Mouse (Mus musculus) forebrain, embryonic 13.5 days (tissue): ENCODE measurements around the gene Rdm1. TPM values are rescaled to one million over a fixed set of nuclear protein-coding genes. Genes with fewer than 3 reads are reported as not detected.
"Not testable (repeated sequence)": the region's sequence is repeated elsewhere in the genome, so short reads cannot be mapped to it uniquely, and the experiment has no call there.

Source experiments
- ATAC-seq: fragments of 200-750 bp; cut with Nextera tagmentation; 2 replicates; pipeline ENCODE4 v1.8.0; 2017
- H3K27ac ChIP-seq: fragments of 300-500 bp; sonication (generic); 2 replicates; pipeline ENCODE4 v1.5.1; 2015; ENCODE audit warnings: inconsistent platforms, mild to moderate bottlenecking, moderate library complexity
- H3K27me3 ChIP-seq: fragments of 300-500 bp; sonication (generic); 2 replicates; pipeline ENCODE4 v1.6.1; 2015; ENCODE audit warnings: mild to moderate bottlenecking, inconsistent platforms
- H3K36me3 ChIP-seq: fragments of 300-500 bp; sonication (generic); 2 replicates; pipeline ENCODE4 v1.6.1; 2015; ENCODE audit warnings: mild to moderate bottlenecking, inconsistent platforms; ENCODE audit not compliant: poor library complexity, severe bottlenecking
- H3K4me1 ChIP-seq: fragments of 300-500 bp; sonication (generic); 2 replicates; pipeline ENCODE4 v1.6.1; 2015; ENCODE audit warnings: inconsistent platforms
- H3K4me2 ChIP-seq: fragments of 300-500 bp; sonication (generic); 2 replicates; pipeline ENCODE4 v1.6.1; 2015; ENCODE audit warnings: inconsistent platforms, mild to moderate bottlenecking, moderate library complexity
- H3K4me3 ChIP-seq: fragments of 300-500 bp; sonication (generic); 2 replicates; pipeline ENCODE4 v1.5.1; 2015; ENCODE audit warnings: mild to moderate bottlenecking, inconsistent platforms
- H3K9ac ChIP-seq: fragments of 300-500 bp; sonication (generic); 2 replicates; pipeline ENCODE4 v1.6.1; 2015; ENCODE audit warnings: mild to moderate bottlenecking, inconsistent platforms
- H3K9me3 ChIP-seq: fragments of 300-500 bp; sonication (generic); replicated peaks from 2 replicates; pipeline ENCODE4 v1.6.1; 2016; ENCODE audit warnings: inconsistent platforms
- WGBS: fragments of 180-500 bp; shearing (Covaris S2); methylation state at CpG from one replicate; pipeline ENCODE4 v1.1.7; 2015; 5-methylcytosine and 5-hydroxymethylcytosine counted together
- polyA plus RNA-seq: library from polyadenylated mRNA; unstranded; fragments of >200 nt; fragmentation: Nextera tagmentation; extraction: Ambion mirVana; gene quantifications from 2 replicates; pipeline ENCODE4 v1.2.1, GENCODE M21; 2015

The Rdm1 gene
- polyA plus RNA-seq, 1 experiment from 2014 or later, result 52.6 TPM

DNA sequence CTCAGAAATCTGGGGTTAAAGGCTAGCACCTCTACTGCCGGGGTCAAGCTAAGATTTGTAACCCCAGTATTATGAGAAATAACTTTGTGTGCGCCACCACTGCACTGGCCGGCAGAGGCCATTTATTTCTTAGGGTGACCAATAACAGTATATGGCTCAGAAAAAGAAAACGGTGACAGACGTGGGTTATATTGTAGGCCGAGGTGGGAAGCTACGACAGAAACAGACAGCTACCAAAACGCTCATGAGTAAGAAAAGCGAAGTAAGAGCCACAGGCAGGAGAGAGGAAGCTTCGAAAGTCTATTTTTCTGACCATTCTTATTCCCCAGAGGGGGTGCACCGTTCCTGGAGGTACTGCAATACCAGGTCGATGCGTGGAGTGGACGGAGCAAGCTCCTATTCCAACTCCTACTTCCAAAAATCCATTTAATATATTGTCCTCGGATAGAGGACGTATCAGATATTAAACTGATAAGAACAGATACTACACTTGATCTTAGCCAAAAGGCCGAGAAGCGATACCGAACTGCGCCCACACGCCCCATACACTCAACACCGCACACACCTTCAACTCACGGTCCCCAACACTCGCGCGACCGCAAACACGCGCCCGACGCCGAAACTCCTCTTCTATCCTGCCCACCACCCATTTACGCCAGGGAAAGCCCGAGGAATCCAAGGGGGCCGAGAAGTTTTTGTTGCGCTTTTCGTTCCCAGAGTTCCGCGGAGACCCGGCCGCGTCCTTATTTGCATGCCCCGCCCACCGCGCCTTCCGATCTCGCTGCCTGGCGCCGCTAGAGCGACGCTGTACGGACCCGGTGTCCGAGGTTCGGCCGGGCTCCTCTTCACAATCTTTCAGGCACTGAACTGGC, 18.7 kb downstream of the Rdm1 start:
- ATAC-seq, result peak; percentile 82
- WGBS, result under 1% methylated on average over 44 of the region's 56 CpGs
- Histone ChIP-seq H3K27ac (peak overlapping the region; percentile 89), H3K9ac (peak overlapping the region; percentile 65), H3K4me2 (peak overlapping the region; percentile 51), H3K4me3 (peak overlapping the region; percentile 25), H3K4me1 (peaks cover 14% of the 10 kb centered on the region; the same call in 1 of the 2 replicates)
- H3K9me3 ChIP-seq, H3K36me3 ChIP-seq, H3K27me3 ChIP-seq: not testable (repeated sequence)

DNA sequence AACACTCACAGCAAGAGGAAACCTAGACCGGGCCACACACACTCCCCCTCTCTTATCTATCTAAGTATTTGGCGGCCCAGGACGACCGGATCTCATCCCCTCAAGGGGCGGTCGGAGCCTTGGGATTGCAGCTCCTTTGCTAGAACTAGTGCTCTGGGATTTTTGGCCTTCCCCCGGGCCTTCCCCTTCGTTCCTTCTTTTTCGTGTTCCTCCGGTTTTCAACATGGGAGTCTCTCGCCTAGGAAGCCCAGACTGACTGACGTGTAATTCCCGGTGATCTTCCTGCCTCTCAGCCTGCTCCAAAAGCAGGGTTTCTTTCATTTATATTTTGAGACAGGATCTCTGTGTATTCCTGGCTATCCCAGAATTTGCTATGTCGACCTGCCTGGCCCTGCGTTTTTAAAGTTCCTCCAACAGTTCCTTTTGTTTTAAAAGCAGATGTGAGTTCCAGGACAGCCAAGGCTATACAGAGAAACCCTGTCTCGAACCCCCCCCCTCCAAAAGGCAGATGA, 19.3 kb downstream of the Rdm1 start:
- 13% methylated on average over 16 of the region's 16 CpGs for WGBS
- ATAC-seq, result not testable (repeated sequence)

DNA sequence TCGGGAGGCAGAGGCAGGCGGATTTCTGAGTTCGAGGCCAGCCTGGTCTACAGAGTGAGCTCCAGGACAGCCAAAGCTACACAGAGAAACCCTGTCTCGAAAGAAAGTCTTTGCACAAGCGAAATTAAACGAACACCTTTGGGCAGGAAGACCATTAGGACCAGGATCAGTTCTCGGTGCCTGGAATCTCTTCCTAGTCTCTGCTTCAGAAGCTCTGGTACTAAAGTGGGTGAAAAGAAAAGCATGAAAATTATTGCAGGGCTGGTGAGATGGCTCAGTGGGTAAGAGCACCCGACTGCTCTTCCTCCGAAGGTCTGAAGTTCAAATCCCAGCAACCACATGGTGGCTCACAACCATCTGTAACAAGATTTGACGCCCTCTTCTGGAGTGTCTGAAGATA, 20.1 kb downstream of the Rdm1 start:
- H3K27ac ChIP-seq, ATAC-seq, H3K36me3 ChIP-seq, H3K4me3 ChIP-seq, H3K9ac ChIP-seq, H3K4me2 ChIP-seq, H3K9me3 ChIP-seq, H3K27me3 ChIP-seq: not testable (repeated sequence)
- 93% methylated on average over 10 of the region's 10 CpGs for WGBS
- H3K4me1 ChIP-seq, result peaks cover 11% of the 10 kb centered on the region; the same call in 1 of the 2 replicates

More for the DNA sequence above, 19.3 kb downstream of the Rdm1 start:
- Histone ChIP-seq H3K9ac (peak overlapping the region; percentile 65), H3K4me3 (peak overlapping the region; percentile 25), H3K4me1 (peaks cover 11% of the 10 kb centered on the region; the same call in 1 of the 2 replicates), H3K4me2 (peak overlapping the region; percentile 51), H3K27ac (peak overlapping the region; percentile 89)
- not testable (repeated sequence) for H3K27me3 ChIP-seq, H3K36me3 ChIP-seq, H3K9me3 ChIP-seq

DNA sequence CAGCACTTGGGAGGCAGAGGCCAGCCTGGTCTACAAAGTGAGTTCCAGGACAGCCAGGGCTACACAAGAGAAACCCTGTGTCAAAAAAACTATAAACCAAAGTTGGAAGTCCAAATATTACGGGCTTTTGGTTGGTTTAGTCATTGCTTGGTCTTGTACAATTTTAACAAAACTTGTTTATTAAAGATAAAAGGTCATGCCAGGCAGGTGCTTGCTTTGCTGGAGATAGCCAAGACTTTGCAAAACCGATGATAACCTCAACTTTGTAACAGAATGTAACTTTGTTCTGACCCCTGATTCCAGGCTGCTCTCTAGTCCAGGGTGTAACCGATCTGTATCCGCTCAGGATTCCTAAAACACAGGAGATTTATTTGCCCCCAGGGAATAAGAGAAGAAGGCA, 29.4 kb downstream of the Rdm1 start:
- ATAC-seq, result no peak
- Histone ChIP-seq H3K27ac (no peak overlapping the region), H3K36me3 (no peaks in the 10 kb centered on the region), H3K4me3 (no peak overlapping the region), H3K27me3 (peaks cover 9% of the 10 kb centered on the region; the same call in 1 of the 2 replicates), H3K9me3 (no peaks in the 10 kb centered on the region), H3K4me2 (no peak overlapping the region), H3K4me1 (peaks cover 6% of the 10 kb centered on the region; the same call in 1 of the 2 replicates), H3K9ac (no peak overlapping the region)
- WGBS, result 90% methylated on average over 4 of the region's 4 CpGs

DNA sequence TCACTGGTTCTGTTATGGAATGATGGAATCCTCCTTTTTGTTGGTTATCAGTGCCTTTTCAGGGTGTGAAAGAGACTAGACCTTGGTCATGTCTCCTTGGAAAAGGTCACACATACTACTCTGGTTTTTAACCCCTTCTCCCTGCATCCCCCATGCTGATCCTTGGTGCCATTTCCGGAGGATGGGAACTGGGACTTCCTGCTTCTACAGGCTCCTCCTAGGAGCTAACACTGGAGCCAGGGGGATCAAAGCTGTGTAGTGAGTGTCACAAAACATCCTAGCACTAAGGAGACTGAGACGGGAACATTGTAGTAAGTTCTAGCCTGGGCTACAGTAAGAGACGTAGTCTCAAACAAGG, 30.5 kb downstream of the Rdm1 start:
- H3K4me1 ChIP-seq, result peaks cover 6% of the 10 kb centered on the region; the same call in 1 of the 2 replicates
- WGBS, result 1% methylated on average over 3 of the region's 3 CpGs
- no peaks in the 10 kb centered on the region for H3K36me3 ChIP-seq
- H3K4me2 ChIP-seq, result peak overlapping the region; percentile 52
- peaks cover 9% of the 10 kb centered on the region; the same call in 1 of the 2 replicates for H3K27me3 ChIP-seq
- no peaks in the 10 kb centered on the region for H3K9me3 ChIP-seq
- peak overlapping the region; percentile 97 for H3K27ac ChIP-seq
- ATAC-seq, result peak; percentile 57; the same call in 1 of the 2 replicates
- H3K9ac ChIP-seq, result peak overlapping the region; percentile 65
- peak overlapping the region; percentile 19 for H3K4me3 ChIP-seq

DNA sequence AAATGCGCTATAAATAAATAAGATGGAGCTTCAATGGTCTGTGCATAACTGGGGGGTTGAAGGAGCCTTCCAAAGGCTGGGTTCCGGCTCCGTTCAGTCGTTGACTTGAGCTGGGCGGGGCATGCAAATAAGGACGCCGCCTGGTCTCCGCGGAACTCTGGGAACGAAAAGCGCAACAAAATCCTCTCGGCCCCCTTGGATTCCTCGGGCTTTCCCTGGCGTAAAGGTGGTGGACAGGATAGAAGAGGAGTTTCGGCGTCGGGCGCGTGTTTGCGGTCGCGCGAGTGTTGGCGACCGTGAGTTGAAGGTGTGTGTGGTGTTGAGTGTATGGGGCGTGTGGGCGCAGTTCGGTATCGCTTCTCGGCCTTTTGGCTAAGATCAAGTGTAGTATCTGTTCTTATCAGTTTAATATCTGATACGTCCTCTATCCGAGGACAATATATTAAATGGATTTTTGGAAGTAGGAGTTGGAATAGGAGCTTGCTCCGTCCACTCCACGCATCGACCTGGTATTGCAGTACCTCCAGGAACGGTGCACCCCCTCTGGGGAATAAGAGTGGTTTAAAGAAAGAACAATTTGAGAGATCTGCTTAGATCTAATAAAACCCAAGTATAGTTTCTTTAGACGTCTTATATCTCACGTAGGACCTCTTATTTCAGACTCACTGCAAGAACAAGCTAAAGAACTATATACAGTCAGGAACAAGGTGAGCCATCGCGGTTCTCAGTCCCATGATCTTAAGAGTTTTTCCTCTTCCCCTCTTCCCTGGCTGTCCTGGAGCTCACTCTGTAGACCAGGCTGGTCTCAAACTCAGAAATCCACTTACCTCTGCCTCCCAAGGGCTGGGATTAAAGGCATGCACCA, 31.1 kb downstream of the Rdm1 start:
- ATAC-seq, result peak; percentile 93
- under 1% methylated on average over 38 of the region's 40 CpGs for WGBS
- H3K9ac ChIP-seq, result peak overlapping the region; percentile 65

DNA sequence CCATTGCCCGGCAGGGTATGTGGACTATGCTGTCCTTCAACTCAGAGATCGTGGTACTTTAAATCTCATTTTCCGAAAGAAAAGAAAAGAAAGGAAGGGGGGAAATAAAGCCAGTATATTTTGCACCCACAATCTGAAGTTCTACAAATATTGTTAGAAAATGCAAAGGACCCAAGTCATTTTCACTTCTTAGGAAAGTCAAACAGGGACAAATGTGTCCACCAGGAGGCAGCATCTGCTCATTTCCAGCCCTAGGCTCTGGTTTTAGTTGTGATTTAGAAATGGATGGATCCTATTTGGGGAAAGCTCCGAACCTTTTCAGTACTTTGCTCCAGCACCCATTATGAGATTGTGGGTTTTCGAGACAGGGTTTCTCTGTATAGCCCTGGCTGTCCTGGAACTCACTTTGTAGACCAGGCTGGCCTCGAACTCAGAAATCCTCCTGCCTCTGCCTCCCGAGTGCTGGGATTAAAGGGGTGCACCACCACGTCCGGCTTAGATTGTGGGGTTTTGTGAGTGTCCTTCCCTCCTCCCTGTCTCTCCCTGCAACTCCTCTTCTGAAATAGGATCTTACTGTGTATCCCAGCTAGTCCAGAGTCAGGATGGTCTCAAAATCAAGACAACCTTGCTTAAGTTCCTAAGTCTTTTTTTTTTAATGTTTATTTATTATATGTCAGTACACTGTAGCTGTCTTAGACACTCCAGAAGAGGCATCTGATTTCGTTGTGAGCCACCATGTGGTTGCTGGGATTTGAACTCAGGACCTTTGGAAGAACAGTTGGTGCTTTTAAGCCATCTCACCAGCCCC, 32.0 kb downstream of the Rdm1 start:
- no peak overlapping the region; the same call in 1 of the 2 replicates for H3K4me2 ChIP-seq
- H3K4me3 ChIP-seq, result no peak overlapping the region
- H3K9me3 ChIP-seq, result no peaks in the 10 kb centered on the region
- no peaks in the 10 kb centered on the region for H3K36me3 ChIP-seq
- peak overlapping the region; percentile 80 for H3K27ac ChIP-seq
- peaks cover 6% of the 10 kb centered on the region; the same call in 1 of the 2 replicates for H3K4me1 ChIP-seq
- 33% methylated on average over 10 of the region's 10 CpGs for WGBS
- H3K27me3 ChIP-seq, result peaks cover 8% of the 10 kb centered on the region
- H3K9ac ChIP-seq, result no peak overlapping the region
- peak; percentile 32; the same call in 1 of the 2 replicates for ATAC-seq

More for the DNA sequence above, 31.1 kb downstream of the Rdm1 start:
- Histone ChIP-seq H3K4me2 (peak overlapping the region; percentile 52), H3K27me3 (peaks cover 10% of the 10 kb centered on the region), H3K4me3 (peak overlapping the region; percentile 19), H3K27ac (peak overlapping the region; percentile 97)
- H3K36me3 ChIP-seq, H3K9me3 ChIP-seq, H3K4me1 ChIP-seq: not testable (repeated sequence)

DNA sequence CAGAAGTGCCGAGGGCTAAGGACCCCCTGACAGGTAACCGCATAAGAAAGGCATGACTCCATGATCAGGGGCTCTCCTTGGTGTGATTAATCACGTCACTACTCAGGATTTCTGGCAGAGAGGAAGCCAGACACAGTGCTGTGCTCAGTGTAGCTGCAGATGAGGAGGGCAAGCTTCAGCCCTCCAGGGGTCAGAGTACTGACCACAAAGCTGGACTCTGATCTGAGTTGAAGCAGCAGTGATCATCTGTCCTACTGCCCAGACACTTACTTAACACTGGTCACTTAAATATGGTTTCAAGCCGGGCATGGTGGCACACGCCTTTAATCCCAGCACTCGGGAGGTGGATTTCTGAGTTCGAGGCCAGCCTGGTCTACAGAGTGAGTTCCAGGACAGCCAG, 34.2 kb downstream of the Rdm1 start:
- Histone ChIP-seq H3K4me3 (no peak overlapping the region), H3K36me3 (no peaks in the 10 kb centered on the region), H3K9ac (no peak overlapping the region), H3K4me2 (no peak overlapping the region), H3K27me3 (peaks cover 4% of the 10 kb centered on the region; the same call in 1 of the 2 replicates), H3K4me1 (peaks cover 14% of the 10 kb centered on the region; the same call in 1 of the 2 replicates), H3K9me3 (no peaks in the 10 kb centered on the region), H3K27ac (no peak overlapping the region)
- no peak for ATAC-seq
- WGBS, result 79% methylated on average over 7 of the region's 7 CpGs

DNA sequence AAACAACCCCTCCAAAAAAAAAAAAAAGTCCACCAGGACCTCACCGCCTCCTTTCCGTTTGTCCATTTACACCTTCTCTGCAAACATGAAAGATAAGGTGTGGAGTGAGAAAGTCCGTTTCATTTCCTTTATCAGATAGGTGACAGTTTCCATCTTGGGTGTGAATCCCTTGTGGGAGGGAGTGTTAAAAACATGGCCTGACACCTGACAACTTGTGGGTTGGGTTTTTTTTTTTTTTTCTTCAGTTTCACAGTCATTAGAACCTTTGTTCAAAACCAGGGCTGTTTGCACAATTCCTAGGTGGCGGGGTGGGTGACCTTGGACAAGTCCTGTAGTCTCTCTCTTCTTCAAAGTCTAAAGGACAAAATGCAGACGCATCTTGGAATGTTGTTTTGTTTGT, 34.8 kb downstream of the Rdm1 start:
- 68% methylated on average over 5 of the region's 5 CpGs for WGBS
- no peak for ATAC-seq

DNA sequence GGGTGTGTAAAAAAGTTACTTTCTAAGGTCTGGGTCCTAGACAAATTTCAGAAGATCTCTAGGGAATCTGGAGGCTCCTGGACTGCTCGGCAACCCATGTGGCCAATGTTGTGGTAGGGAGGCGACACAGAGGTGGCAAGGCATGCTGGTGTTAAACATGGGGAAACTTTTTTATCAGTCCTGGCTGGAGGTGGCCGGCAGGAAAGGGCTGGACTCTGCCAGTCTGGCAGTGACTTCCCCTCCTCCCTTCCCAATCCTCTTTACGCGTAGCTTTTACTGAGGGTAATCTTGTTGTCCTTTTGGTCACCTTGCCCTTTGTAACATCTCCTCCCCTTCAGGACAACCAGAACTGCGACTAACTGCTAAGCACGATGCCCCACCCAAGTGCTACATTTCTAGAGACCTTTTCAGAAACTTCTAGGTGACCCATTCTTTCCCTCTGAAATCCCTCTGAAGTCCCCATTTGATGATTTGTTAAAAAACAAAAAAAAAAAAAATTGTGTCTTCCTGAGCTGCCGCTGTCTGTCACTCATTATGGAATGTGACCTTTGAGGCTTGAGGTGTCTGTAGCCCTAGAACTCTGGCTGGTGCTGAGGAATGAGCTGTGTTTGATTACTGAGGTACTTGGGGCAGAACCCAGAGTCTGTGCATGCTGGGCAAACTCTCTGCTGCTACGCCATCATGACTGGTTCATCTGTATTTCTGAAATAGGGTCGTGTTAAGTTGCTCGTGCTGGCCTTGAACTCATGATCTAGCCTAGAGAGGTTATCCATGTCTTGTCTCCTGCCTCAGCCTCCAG, 36.4 kb downstream of the Rdm1 start:
- H3K36me3 ChIP-seq, result no peaks in the 10 kb centered on the region
- H3K27me3 ChIP-seq, result peaks cover 13% of the 10 kb centered on the region
- no peak overlapping the region for H3K4me3 ChIP-seq
- H3K9me3 ChIP-seq, result no peaks in the 10 kb centered on the region
- no peak overlapping the region for H3K9ac ChIP-seq
- 80% methylated on average over 11 of the region's 11 CpGs for WGBS
- no peak overlapping the region for H3K27ac ChIP-seq
- ATAC-seq, result no peak
- peaks cover 27% of the 10 kb centered on the region for H3K4me1 ChIP-seq
- no peak overlapping the region for H3K4me2 ChIP-seq

More for the DNA sequence above, 34.8 kb downstream of the Rdm1 start:
- Histone ChIP-seq H3K9ac (no peak overlapping the region), H3K4me1 (peaks cover 19% of the 10 kb centered on the region), H3K4me3 (no peak overlapping the region), H3K27me3 (peaks cover 6% of the 10 kb centered on the region), H3K9me3 (no peaks in the 10 kb centered on the region), H3K4me2 (no peak overlapping the region), H3K27ac (no peak overlapping the region), H3K36me3 (no peaks in the 10 kb centered on the region)
